Mouse (Mus musculus) hematopoietic stem cell, adult 5-6 weeks (primary cell): ENCODE data around the gene Relch. TPM values are rescaled to one million over a fixed set of nuclear protein-coding genes. Genes with fewer than 3 reads are reported as not detected.
"Not testable (repeated sequence)": the region's sequence is repeated elsewhere in the genome, so short reads cannot be mapped to it uniquely, and the experiment has no call there.

ENCODE experiments used
- ATAC-seq, 2 experiments: fragments of 125-278 bp in 1 of 2; replicated peaks in 1 of 2; 2 replicates each; pipeline ENCODE4 v1.8.0; 2016 to 2017; ENCODE audit warnings: inconsistent platforms in 2 of 2, mild to moderate bottlenecking in 2 of 2, moderate number of reproducible peaks in 2 of 2, low read depth in 1 of 2, moderate TSS enrichment in 1 of 2; ENCODE audit not compliant: low FRiP score in 2 of 2, poor library complexity in 2 of 2, severe bottlenecking in 2 of 2, insufficient read depth in 1 of 2, low TSS enrichment in 1 of 2
- total RNA-seq: library from RNA; stranded (forward); fragments of 172-1452, 232-1000 nt; gene quantifications from 2 replicates; pipeline ENCODE4 v1.2.3, GENCODE M21; 2017

Gene Relch
- total RNA-seq, 1 experiment from 2014 or later = 41.2 TPM

- ATAC-seq = not testable (repeated sequence)
These were observed 65.6 kb downstream of the Relch start for GRCm38 (mm10) chr1:105729246-105729645.

GRCm38 (mm10) chr1:105735318-105735717, 71.7 kb downstream of the Relch start:
- peak in 1 of 2 experiments; percentile 25; a peak in 1 of 4 replicates for ATAC-seq

- no peak for ATAC-seq
These were observed 74.7 kb downstream of the Relch start for GRCm38 (mm10) chr1:105738334-105738733.

- no peak for ATAC-seq
These were observed 75.8 kb downstream of the Relch start for GRCm38 (mm10) chr1:105739493-105739892.

- ATAC-seq = no peak
These were observed 78.8 kb downstream of the Relch start for GRCm38 (mm10) chr1:105742481-105742880.

DNA sequence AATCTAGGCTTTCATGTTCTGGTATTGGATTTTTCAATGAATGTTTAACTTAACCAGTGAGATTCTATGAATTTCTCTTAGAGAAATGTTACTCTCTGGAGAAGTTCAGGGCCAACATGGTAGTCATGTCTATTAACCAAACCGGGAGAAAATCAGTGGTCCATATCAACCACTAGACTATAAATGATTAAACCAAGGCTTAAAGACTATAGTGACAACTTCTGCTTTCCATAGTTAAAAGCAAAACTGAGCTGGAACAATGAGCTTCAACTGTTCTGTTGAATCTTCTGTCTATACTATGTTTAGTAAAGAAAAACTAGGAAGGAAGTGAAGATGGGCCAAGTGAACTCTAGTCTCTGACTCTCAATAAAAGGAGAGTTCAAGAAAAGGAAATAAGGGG, 82.8 kb downstream of the Relch start:
- peak; percentile 10 to 53; a peak in 2 of 4 replicates for ATAC-seq

GRCm38 (mm10) chr1:105746858-105747596, 83.4 kb downstream of the Relch start:
- ATAC-seq = no peak

DNA sequence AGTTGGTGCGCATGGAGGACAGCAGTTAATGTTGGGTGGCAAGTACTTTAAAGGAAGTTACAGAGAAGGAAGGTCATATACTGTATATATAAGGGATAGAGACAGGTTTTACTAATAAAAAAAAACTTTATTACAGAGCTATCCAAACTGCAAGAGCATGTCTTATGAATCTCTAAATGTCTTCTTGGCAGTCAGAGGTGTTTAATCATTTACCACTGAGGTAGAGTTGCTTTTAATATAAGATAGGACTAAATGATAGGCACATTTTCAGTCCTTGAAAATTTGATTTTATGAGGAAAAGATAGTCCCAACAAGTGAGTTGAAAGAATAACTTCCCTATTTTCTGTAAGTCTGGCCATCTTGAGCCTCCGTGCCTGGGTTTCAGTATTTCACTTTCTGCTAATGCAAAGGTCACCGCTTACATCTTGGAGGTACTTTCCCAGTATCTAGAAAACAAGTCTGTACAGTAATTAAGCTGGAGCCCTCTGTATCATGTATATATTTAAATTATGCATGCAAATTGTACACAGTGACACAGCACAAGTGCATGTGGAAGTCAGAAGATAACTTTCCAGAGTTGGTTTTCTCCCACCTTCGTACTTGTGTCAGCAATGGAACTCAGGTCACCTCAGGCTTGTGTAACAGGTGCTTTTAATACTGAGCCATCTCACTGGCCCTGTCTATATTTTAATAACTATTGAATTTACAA, 84.6 kb downstream of the Relch start:
- ATAC-seq = no peak

DNA sequence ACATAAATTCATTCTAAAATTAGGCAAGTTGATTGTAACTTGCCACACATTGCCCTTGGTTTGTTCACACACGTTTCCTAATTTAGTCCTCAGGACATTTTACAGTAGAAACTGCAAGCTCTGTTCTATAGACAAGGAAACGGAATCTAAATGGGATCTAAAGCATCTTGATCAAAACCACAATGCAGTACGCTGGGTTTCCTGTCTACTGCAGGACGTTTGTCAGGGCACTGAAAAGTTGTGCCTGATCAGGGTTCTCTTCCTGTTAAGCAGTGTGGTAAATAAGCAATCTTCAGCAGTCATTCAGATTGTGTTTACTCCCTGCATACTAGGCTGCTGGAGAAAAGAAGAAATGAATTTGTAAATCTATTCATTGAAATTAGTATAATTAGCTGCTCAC, 88.5 kb downstream of the Relch start:
- peak; percentile 25 to 78; a peak in 3 of 4 replicates for ATAC-seq

GRCm38 (mm10) chr1:105752944-105753343, 89.3 kb downstream of the Relch start:
- no peak for ATAC-seq

- ATAC-seq = no peak
These were observed 95.1 kb downstream of the Relch start for GRCm38 (mm10) chr1:105758798-105759197.

DNA sequence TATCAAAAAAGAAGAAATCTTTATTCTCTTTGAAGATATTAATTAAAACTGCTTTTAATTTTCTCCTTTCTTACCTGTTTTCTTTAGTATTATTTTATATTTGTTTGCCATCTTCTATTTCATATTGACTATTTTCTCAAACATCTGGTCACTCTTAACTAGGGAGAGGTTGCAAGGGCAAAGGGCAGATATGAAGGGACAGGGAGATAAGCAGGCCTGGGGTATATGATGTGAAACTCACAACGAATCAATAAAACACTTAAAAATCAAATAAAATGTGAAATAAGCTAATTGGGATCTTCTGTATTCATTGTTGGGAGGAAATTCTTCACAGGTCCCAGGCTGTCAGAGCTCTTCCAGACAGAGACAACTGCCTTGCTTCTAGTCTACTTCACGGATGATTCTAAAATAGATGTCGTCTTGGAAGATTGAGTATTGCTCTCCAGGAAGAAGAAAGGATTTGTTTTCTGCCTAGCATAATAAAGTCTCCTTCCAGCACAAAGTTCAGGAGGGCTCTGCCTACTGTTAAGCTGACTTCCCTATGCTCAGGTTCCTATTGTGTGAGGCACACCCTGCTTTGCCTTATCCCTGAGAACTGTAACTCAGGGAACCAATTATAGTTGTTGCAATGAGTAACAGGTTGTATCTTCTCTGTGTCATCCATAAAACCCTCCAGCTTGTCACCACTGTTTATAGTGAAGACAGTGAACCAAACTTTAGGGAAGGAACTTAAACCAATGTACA, 95.9 kb downstream of the Relch start:
- no peak for ATAC-seq

- no peak for ATAC-seq
These were observed 101.9 kb downstream of the Relch start for GRCm38 (mm10) chr1:105765586-105765985.

GRCm38 (mm10) chr1:105766099-105766498, 102.4 kb downstream of the Relch start:
- ATAC-seq = not testable (repeated sequence)

GRCm38 (mm10) chr1:105768397-105768796, 104.7 kb downstream of the Relch start:
- ATAC-seq = no peak

DNA sequence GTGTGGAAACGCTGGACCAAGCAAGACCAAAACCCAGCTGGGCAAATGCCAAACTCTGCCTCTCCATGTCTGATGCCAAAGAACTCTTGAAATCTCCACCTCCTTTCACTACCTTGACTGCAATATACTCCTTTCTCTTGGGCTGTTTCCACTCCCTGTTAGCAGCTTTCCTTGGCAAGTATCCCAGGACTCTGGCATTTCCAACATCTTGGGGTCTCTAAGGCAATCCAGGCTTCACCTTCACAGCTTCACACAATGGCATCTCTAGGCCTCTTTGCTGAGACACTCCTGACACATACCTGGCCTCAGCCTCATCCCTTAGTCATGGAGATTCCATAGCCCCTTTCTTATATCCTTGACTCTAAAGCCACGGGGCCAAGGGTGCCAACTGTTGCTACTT, 107.0 kb downstream of the Relch start:
- no peak for ATAC-seq

DNA sequence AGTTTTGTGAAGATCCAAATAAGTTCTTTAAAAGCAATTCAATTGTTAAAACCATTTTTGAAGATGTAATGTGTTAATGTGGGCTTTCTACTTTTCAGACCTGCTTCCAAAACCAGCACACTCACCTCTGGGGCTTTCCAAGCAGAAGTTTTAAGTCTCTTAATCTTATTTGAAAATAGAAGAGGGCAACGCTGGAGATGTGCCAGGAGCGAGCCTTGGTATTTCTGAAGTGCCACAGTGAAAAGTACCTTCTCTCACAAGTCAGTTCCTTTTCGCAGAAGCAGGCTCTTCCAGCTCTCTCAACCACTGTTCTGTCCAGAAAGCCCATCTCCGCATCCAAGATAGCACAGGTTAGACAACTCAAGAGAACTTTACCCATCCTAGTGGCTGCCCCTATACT, 112.8 kb downstream of the Relch start:
- ATAC-seq = no peak

DNA sequence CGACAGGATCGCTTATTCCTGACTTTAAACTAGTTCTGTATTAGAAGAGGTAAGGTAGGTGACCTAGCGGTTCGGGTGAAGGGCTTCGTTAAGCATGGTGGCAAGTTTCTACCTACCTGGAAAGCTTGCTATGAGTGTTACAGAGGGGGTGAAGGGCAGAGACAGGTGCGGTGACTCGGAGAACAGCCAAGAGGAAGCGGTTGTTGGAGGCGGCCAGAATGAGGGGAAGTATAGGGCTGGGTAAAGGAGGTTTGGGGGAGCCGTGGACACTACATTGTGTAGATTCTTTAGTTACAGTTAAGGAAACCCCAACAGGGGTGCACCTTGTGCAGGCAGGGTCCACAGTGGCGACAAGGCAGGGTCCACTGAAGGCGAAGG, 116.4 kb downstream of the Relch start:
- ATAC-seq = peak; percentile 35 to 38; a peak in 3 of 4 replicates
